In the genomic region with DNA sequence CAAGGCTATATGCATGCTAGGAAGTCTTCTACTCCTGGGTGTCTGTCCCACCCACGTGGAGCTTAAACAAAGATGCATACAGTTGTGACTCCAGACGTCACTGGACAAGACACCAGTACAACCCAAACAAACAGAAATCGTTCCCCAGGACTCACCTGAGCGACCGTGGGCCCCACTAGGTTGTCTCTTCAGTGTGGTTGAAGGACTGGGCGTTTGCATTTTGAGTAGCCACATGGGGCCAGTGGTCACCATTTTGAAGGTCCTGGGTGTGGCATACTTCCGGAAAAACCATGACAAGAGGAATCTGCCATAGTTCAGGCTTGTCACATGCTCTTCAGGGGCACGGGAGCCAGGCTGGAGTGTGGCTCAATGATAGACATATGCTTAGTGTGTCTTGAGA, we compare ENCODE assay signal across 10 mouse cellular contexts. TPM values are rescaled to one million over a fixed set of nuclear protein-coding genes. Genes with fewer than 3 reads are reported as not detected.
A peak's percentile ranks its signal among the peaks of the same experiment; 100 is the strongest.
DNase-seq lines count a peak whose midpoint lies in the region; ATAC-seq and TF ChIP-seq lines count a peak whose summit lies in the region.
"Had no signal": no experiment of that assay in that cellular context is flagged by ENCODE, and none has a peak within 500 bp of the region (broad histone marks: within the 10 kb centered on the region; RNA-seq: fewer than 3 reads in every experiment).

No protein-coding gene starts in this region.

- TF ChIP-seq EP300 in lung, postnatal 0 days (IDR thresholded peaks at IDR 0.05) = no peak

- H3K9me3 ChIP-seq in lung, embryonic 15.5 days = no peaks in the 10 kb centered on the region
- no peaks in the 10 kb centered on the region for H3K9me3 ChIP-seq in lung, postnatal 0 days (ENCODE audit: low read length)
- H3K9me3 ChIP-seq in forebrain, embryonic 11.5 days (ENCODE audit: control insufficient read depth, low read length) = no peaks in the 10 kb centered on the region
- no peaks in the 10 kb centered on the region for H3K9me3 ChIP-seq in limb, embryonic 15.5 days
- no peaks in the 10 kb centered on the region for H3K9me3 ChIP-seq in stomach, embryonic 14.5 days (ENCODE audit: control insufficient read depth, low read depth, low read length)

- H3K27me3 ChIP-seq in lung, embryonic 15.5 days = no peaks in the 10 kb centered on the region
- no peaks in the 10 kb centered on the region for H3K27me3 ChIP-seq in lung, postnatal 0 days (replicated peaks; ENCODE audit: insufficient read depth, low read length)
- H3K27me3 ChIP-seq in forebrain, embryonic 11.5 days (ENCODE audit: control insufficient read depth, insufficient read depth, low read length) = no peaks in the 10 kb centered on the region
- no peaks in the 10 kb centered on the region for H3K27me3 ChIP-seq in limb, embryonic 15.5 days
- H3K27me3 ChIP-seq in stomach, embryonic 14.5 days (ENCODE audit: control insufficient read depth, insufficient read depth, low read length) = no peaks in the 10 kb centered on the region

- no peak for TF ChIP-seq CTCF in lung, postnatal 0 days (IDR thresholded peaks at IDR 0.05)

- H3K36me3 ChIP-seq in lung, embryonic 15.5 days = peaks cover 29% of the 10 kb centered on the region
- peaks cover 16% of the 10 kb centered on the region for H3K36me3 ChIP-seq in lung, postnatal 0 days (ENCODE audit: insufficient read depth, low read length)
- peaks cover 10% of the 10 kb centered on the region for H3K36me3 ChIP-seq in forebrain, embryonic 11.5 days (ENCODE audit: control insufficient read depth, insufficient read depth, low read length)
- H3K36me3 ChIP-seq in limb, embryonic 15.5 days = peaks cover 34% of the 10 kb centered on the region
- H3K36me3 ChIP-seq in stomach, embryonic 14.5 days (ENCODE audit: control insufficient read depth, insufficient read depth, low read length) = peaks cover 29% of the 10 kb centered on the region

- 0 out of 2 replicates have a peak overlapping the region, but pooled peaks have one; percentile 84 for H3K9ac ChIP-seq in lung, embryonic 15.5 days
- H3K9ac ChIP-seq in lung, postnatal 0 days (replicated peaks; ENCODE audit: low read depth) = no peak overlapping the region
- H3K9ac ChIP-seq in forebrain, embryonic 11.5 days (ENCODE audit: low read length) = no peak overlapping the region
- peak overlapping the region; percentile 67 for H3K9ac ChIP-seq in limb, embryonic 15.5 days
- 0 out of 2 replicates have a peak overlapping the region, but pooled peaks have one; percentile 92 for H3K9ac ChIP-seq in stomach, embryonic 14.5 days (replicated peaks; ENCODE audit: low read depth, low read length)

- H3K4me3 ChIP-seq in lung, embryonic 15.5 days = peak overlapping the region; percentile 72
- no peak overlapping the region for H3K4me3 ChIP-seq in lung, postnatal 0 days (ENCODE audit: low read depth, low read length)
- peak overlapping the region; percentile 91; the same call in 1 of the 2 replicates for H3K4me3 ChIP-seq in forebrain, embryonic 11.5 days (ENCODE audit: low read depth, low read length)
- peak overlapping the region; percentile 69 for H3K4me3 ChIP-seq in limb, embryonic 15.5 days
- H3K4me3 ChIP-seq in stomach, embryonic 14.5 days (ENCODE audit: low read depth, low read length) = no peak overlapping the region; the same call in 1 of the 2 replicates

- WGBS in lung, embryonic 15.5 days = 67% methylated on average over 8 of the region's 8 CpGs
- 72% methylated on average over 8 of the region's 8 CpGs for WGBS in lung, postnatal 0 days
- 86% methylated on average over 8 of the region's 8 CpGs for WGBS in forebrain, embryonic 11.5 days
- 80% methylated on average over 8 of the region's 8 CpGs for WGBS in limb, embryonic 15.5 days
- 81% methylated on average over 8 of the region's 8 CpGs for WGBS in stomach, embryonic 14.5 days

- DNase-seq in lung, postnatal 0 days (ENCODE audit: low spot score) = no peak
- no peak for DNase-seq in forebrain, embryonic 11.5 days (ENCODE audit: low spot score)
- DNase-seq in adipocyte (ENCODE audit: low spot score) = no peak
- no peak for DNase-seq in urinary bladder, postnatal 14 days (ENCODE audit: low spot score)
- no peak for DNase-seq in spleen, postnatal 14 days (ENCODE audit: low spot score in 2 of 2)
- DNase-seq: gastrocnemius, postnatal 10 days; lung, postnatal 10 days had no signal

- H3K4me1 ChIP-seq in lung, embryonic 15.5 days = peaks cover 45% of the 10 kb centered on the region
- peaks cover 19% of the 10 kb centered on the region for H3K4me1 ChIP-seq in lung, postnatal 0 days (ENCODE audit: insufficient read depth, low read depth, low read length)
- H3K4me1 ChIP-seq in forebrain, embryonic 11.5 days (replicated peaks; ENCODE audit: control insufficient read depth, insufficient read depth, low read length) = peaks cover 14% of the 10 kb centered on the region
- H3K4me1 ChIP-seq in limb, embryonic 15.5 days = peaks cover 47% of the 10 kb centered on the region
- H3K4me1 ChIP-seq in stomach, embryonic 14.5 days (ENCODE audit: control insufficient read depth, insufficient read depth, low read length) = peaks cover 29% of the 10 kb centered on the region

- ATAC-seq in lung, embryonic 15.5 days (ENCODE audit: borderline replicate concordance, extremely low read depth, low FRiP score, low TSS enrichment) = no peak
- no peak for ATAC-seq in lung, postnatal 0 days
- ATAC-seq in forebrain, embryonic 11.5 days (replicated peaks; ENCODE audit: low FRiP score) = no peak
- no peak for ATAC-seq in limb, embryonic 15.5 days (ENCODE audit: insufficient number of reproducible peaks, low FRiP score, low TSS enrichment, low read depth)
- ATAC-seq in stomach, embryonic 14.5 days (ENCODE audit: insufficient number of reproducible peaks, insufficient read depth, low FRiP score, low read depth) = no peak

- peak overlapping the region; percentile 82 for H3K4me2 ChIP-seq in lung, embryonic 15.5 days
- H3K4me2 ChIP-seq in lung, postnatal 0 days (replicated peaks; ENCODE audit: low read depth, low read length) = no peak overlapping the region
- H3K4me2 ChIP-seq in forebrain, embryonic 11.5 days (ENCODE audit: low read depth, low read length, severe bottlenecking) = peak overlapping the region; percentile 97
- peak overlapping the region; percentile 85 for H3K4me2 ChIP-seq in limb, embryonic 15.5 days
- H3K4me2 ChIP-seq in stomach, embryonic 14.5 days (replicated peaks; ENCODE audit: low read depth, low read length) = peak overlapping the region; percentile 88; the same call in 1 of the 2 replicates

- H3K27ac ChIP-seq in lung, embryonic 15.5 days = 0 out of 2 replicates have a peak overlapping the region, but pooled peaks have one; percentile 84
- no peak overlapping the region for H3K27ac ChIP-seq in lung, postnatal 0 days (ENCODE audit: low read length)
- no peak overlapping the region for H3K27ac ChIP-seq in forebrain, embryonic 11.5 days (ENCODE audit: low read depth, low read length)
- H3K27ac ChIP-seq in limb, embryonic 15.5 days = no peak overlapping the region
- no peak overlapping the region for H3K27ac ChIP-seq in stomach, embryonic 14.5 days (ENCODE audit: low read length)

RNA-seq across cellular contexts. Expression of a gene that starts 37.1 kb away (rescaled TPM):
- polyA plus RNA-seq in lung, embryonic 15.5 days (2015; fragmentation: Nextera tagmentation; extraction: Ambion mirVana) = 68.9 and 73.9 TPM in 2 replicates
- 62.2 and 62.4 TPM in 2 replicates for polyA plus RNA-seq in lung, postnatal 0 days (2015; fragmentation: Nextera tagmentation; extraction: Ambion mirVana)
- polyA plus RNA-seq in forebrain, embryonic 11.5 days (2014; fragmentation: Nextera tagmentation; extraction: Ambion mirVana) = 36.8 and 40.6 TPM in 2 replicates
- polyA plus RNA-seq in limb, embryonic 15.5 days (2015; fragmentation: Nextera tagmentation; extraction: Ambion mirVana) = 59.2 and 69.7 TPM in 2 replicates
- 41.1 and 42.7 TPM in 2 replicates for polyA plus RNA-seq in stomach, embryonic 14.5 days (2014; fragmentation: Nextera tagmentation; extraction: Ambion mirVana)

Comparison
In these comparisons a context has a peak if more than half of its experiments do, and no peak if none do; other contexts are left out.
1. H3K4me3 ChIP-seq: peak in lung, embryonic 15.5 days (single experiment), forebrain, embryonic 11.5 days (single experiment) and limb, embryonic 15.5 days (single experiment); none in lung, postnatal 0 days (single experiment) and stomach, embryonic 14.5 days (single experiment).
2. H3K9ac ChIP-seq: peak in lung, embryonic 15.5 days (single experiment), limb, embryonic 15.5 days (single experiment) and stomach, embryonic 14.5 days (single experiment); none in lung, postnatal 0 days (single experiment) and forebrain, embryonic 11.5 days (single experiment).